Mouse (Mus musculus) kidney, embryonic 15.5 days (tissue): ENCODE data around the gene Rtp3. TPM values are rescaled to one million over a fixed set of nuclear protein-coding genes. Genes with fewer than 3 reads are reported as not detected.

Source experiments
- ATAC-seq: fragments of 200-750 bp; cut with Nextera tagmentation; replicated peaks from 2 replicates; pipeline ENCODE4 v1.8.0; 2017; ENCODE audit warnings: moderate TSS enrichment; ENCODE audit not compliant: low FRiP score
- H3K27ac ChIP-seq: fragments of 300-500 bp; sonication (generic); 2 replicates; pipeline ENCODE4 v1.5.1; 2015; ENCODE audit warnings: mild to moderate bottlenecking, inconsistent platforms
- H3K27me3 ChIP-seq: fragments of 300-500 bp; sonication (generic); 2 replicates; pipeline ENCODE4 v1.6.1; 2015; ENCODE audit warnings: inconsistent platforms
- H3K36me3 ChIP-seq: fragments of 300-500 bp; sonication (generic); 2 replicates; pipeline ENCODE4 v1.6.1; 2015; ENCODE audit warnings: inconsistent platforms
- H3K4me1 ChIP-seq: fragments of 300-500 bp; sonication (generic); 2 replicates; pipeline ENCODE4 v1.6.1; 2015; ENCODE audit warnings: inconsistent platforms
- H3K4me2 ChIP-seq: fragments of 300-500 bp; sonication (generic); 2 replicates; pipeline ENCODE4 v1.6.1; 2015; ENCODE audit warnings: moderate library complexity, mild to moderate bottlenecking, inconsistent platforms
- H3K4me3 ChIP-seq: fragments of 300-500 bp; sonication (generic); replicated peaks from 2 replicates; pipeline ENCODE4 v1.5.1; 2015; ENCODE audit warnings: mild to moderate bottlenecking, inconsistent platforms
- H3K9ac ChIP-seq: fragments of 300-500 bp; sonication (generic); 2 replicates; pipeline ENCODE4 v1.6.1; 2015; ENCODE audit warnings: mild to moderate bottlenecking, inconsistent platforms
- H3K9me3 ChIP-seq: fragments of 300-500 bp; sonication (generic); replicated peaks from 2 replicates; pipeline ENCODE4 v1.6.1; 2016; ENCODE audit warnings: inconsistent platforms
- WGBS: fragments of 180-500 bp; shearing (Covaris S2); methylation state at CpG from one replicate; pipeline ENCODE4 v1.1.7; 2015; ENCODE audit warnings: mixed read lengths; 5-methylcytosine and 5-hydroxymethylcytosine counted together
- polyA plus RNA-seq: library from polyadenylated mRNA; unstranded; fragments of >200 nt; fragmentation: Nextera tagmentation; extraction: Ambion mirVana; gene quantifications from 2 replicates; pipeline ENCODE4 v1.2.1, GENCODE M21; 2015

Rtp3 gene
- polyA plus RNA-seq, 1 experiment from 2014 or later, result 1.0 TPM

DNA sequence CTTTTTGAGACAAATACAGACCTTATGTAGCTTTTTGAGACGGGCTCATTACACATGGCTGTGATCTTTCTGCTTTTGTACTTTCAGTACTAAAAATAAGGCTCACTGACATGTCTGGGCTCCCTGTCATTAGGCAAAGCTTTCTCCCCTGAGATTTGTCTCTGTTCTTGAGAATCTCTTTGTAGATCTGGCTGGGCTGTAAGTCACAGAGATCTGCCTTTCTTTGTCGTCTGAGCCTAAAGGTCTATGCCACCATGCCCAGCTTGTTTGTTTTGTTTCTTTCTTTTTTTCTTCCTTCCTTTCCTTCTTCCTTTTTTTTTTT, 24.5 kb downstream of the Rtp3 start:
- Histone ChIP-seq H3K9me3 (no peaks in the 10 kb centered on the region), H3K27ac (no peak overlapping the region), H3K4me2 (no peak overlapping the region), H3K9ac (no peak overlapping the region), H3K27me3 (no peaks in the 10 kb centered on the region), H3K4me1 (no peaks in the 10 kb centered on the region), H3K36me3 (no peaks in the 10 kb centered on the region), H3K4me3 (no peak overlapping the region)
- WGBS, result 68% methylated on average over 2 of the region's 2 CpGs
- ATAC-seq, result no peak

DNA sequence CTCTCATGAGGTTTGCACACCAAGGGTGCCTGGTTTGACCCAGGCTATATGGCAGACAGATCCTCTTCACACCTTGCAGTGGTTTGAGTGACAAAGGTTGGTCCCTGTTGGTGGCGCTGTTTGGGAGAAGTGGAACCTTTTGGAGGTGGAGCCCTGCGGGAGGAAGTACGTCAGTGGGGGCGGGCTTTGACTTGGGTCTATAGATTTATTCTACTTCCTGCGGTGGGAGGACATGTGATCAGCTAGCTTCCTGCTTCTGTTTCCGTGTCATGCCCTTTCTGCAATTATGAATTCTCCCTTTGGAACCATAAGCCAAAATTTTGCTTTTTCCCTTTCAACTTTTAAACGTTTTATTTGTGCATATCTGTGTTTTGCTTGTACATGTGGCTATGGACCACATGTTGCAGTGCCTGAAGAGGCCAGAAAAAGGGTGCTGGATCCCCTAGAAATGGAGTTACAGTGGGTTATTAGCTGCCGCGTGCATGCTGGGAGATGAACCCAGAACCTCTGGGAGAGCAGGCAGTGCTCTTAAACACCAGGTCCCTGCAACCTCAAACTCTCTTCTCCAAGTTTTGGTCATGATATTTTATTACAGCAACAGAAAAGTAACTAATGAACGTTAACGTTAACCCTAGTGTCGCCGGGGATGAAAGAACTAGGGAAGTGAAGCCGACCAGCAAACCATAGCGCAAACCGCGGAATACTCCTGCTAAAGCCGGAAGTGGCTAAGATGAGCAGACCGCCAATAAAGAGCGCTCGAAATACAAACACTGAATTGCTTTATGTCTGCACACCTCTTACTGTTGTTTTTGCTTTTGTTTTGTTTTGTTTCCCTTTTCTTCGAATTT, 25.1 kb downstream of the Rtp3 start:
- no peak overlapping the region for H3K9ac ChIP-seq
- H3K9me3 ChIP-seq, result no peaks in the 10 kb centered on the region
- no peaks in the 10 kb centered on the region for H3K36me3 ChIP-seq
- ATAC-seq, result no peak
- H3K4me3 ChIP-seq, result no peak overlapping the region
- WGBS, result 88% methylated on average over 22 of the region's 22 CpGs
- H3K27me3 ChIP-seq, result no peaks in the 10 kb centered on the region
- H3K4me1 ChIP-seq, result no peaks in the 10 kb centered on the region
- no peak overlapping the region for H3K4me2 ChIP-seq
- no peak overlapping the region for H3K27ac ChIP-seq

DNA sequence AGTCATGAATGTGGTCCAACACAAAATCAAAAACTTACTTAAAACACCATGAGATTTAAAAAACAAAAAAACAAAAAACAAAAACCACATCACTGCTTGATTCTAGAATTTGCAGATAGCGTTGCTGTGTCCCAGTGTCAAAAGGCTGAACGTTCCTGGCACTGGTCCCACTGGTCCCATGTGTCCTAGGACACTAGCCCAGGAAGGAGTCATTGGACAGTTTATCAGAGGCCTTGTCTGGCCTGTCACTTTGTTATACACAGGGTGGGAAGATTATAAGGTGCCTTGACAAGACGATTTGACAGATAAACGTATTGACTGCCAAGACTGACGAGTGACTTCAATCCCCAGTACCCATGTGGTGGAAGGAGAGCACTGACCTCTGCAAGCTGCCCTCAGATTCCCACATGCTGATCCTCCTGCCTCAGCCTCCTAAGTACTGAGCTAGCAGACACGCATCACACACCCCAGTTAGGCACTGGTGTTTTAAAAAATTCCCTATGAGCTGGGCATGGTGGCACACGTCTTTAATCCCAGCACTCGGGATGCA, 26.7 kb downstream of the Rtp3 start:
- Histone ChIP-seq H3K27ac (no peak overlapping the region), H3K4me3 (no peak overlapping the region), H3K9ac (no peak overlapping the region), H3K4me1 (no peaks in the 10 kb centered on the region), H3K27me3 (no peaks in the 10 kb centered on the region), H3K36me3 (no peaks in the 10 kb centered on the region), H3K9me3 (no peaks in the 10 kb centered on the region), H3K4me2 (no peak overlapping the region)
- WGBS, result 90% methylated on average over 8 of the region's 8 CpGs
- no peak for ATAC-seq

DNA sequence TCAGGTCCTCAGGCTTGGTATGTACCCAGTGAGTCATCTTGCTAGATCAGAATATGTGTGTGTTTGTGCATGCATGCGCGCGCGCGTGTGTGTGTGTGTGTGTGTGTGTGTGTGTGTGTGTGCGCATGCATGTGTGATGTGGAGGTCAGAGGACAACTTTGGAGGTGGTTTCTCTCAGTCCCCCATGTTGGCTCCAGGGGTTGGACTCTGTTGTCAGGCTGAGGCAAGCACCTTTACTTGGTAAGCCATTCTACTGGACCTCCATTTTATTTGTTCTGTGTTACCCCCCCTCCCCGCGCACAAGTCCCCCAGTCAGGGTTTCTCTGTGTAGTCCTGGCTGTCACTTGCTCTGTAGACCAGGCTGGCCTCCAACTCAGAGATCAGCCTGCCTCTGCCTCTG, 29.0 kb downstream of the Rtp3 start:
- no peak overlapping the region for H3K27ac ChIP-seq
- no peak overlapping the region for H3K4me2 ChIP-seq
- 97% methylated on average over 8 of the region's 8 CpGs for WGBS
- H3K9ac ChIP-seq, result no peak overlapping the region
- peaks cover 4% of the 10 kb centered on the region; the same call in 1 of the 2 replicates for H3K27me3 ChIP-seq
- no peak overlapping the region for H3K4me3 ChIP-seq
- H3K9me3 ChIP-seq, result no peaks in the 10 kb centered on the region
- no peak for ATAC-seq
- H3K4me1 ChIP-seq, result no peaks in the 10 kb centered on the region
- no peaks in the 10 kb centered on the region for H3K36me3 ChIP-seq

DNA sequence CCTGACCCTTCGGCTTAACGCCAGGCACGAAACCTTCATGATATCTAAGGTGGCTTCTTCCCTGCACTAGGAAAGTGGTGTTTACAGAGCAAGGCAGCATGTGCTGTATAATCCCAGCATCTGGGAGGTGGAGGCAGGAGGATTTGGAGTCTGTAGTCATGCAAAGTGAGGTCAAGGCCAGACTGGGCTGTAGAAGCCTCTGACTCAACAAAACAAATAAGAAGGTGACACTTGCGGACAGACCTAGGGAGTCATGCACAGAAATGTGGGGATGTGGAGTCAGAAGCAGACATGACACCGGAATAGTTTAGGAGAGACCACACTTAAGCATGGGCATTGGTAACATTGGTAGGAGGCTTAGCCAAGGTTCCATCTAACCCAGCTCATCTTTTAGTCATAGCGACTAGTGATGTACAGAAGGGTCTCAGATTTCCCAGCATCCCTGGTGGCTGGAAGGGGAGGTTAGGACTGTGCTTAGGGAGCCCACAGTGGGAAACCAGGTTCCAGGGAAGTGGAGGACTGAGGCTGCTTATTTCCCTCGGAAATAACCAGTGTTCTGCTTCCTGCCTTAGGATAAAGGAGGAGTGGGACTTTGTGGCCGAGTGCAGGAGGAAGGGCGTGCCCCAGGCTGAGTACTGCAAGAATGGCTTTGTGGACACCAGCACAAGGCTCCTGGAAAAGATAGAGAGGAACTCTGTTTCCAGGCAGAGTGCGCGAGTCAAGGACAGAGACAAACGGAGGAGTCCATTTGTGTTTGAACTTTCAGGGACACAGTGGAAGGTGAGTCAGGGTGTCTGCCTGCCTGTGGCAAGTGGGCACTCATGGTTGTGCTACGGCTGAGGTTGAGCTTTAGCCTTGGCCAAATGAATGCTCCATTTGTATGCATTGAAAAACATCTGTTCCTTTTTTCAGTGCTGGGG, 29.9 kb downstream of the Rtp3 start:
- no peak overlapping the region for H3K4me2 ChIP-seq
- WGBS, result 83% methylated on average over 13 of the region's 13 CpGs
- H3K4me1 ChIP-seq, result no peaks in the 10 kb centered on the region
- H3K9ac ChIP-seq, result no peak overlapping the region
- H3K9me3 ChIP-seq, result no peaks in the 10 kb centered on the region
- no peaks in the 10 kb centered on the region for H3K36me3 ChIP-seq
- H3K27ac ChIP-seq, result no peak overlapping the region
- ATAC-seq, result no peak
- H3K27me3 ChIP-seq, result peaks cover 13% of the 10 kb centered on the region
- H3K4me3 ChIP-seq, result no peak overlapping the region

DNA sequence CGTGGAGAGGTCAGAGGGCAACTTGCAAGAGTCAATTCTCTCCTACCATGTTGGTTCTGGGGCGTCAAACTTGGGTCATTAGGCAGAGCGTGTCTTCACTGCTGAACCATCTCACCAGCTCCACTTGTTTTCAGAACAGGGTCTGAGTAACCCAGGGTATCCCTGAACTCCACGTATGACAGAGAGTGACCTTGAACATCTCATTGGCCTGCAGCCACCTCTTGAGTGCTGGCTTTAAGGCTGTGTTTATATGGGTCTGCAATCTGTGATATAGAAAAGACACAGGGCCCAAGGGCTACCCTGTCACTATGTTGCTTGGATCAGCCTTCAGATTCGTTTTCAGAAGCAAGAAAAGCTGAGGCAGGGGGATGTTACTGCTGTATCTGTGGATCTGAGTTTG, 30.7 kb downstream of the Rtp3 start:
- H3K4me3 ChIP-seq, result no peak overlapping the region
- ATAC-seq, result no peak
- 79% methylated on average over 5 of the region's 5 CpGs for WGBS
- peaks cover 21% of the 10 kb centered on the region for H3K27me3 ChIP-seq
- no peaks in the 10 kb centered on the region for H3K4me1 ChIP-seq
- H3K9ac ChIP-seq, result no peak overlapping the region
- no peaks in the 10 kb centered on the region for H3K36me3 ChIP-seq
- H3K9me3 ChIP-seq, result no peaks in the 10 kb centered on the region
- no peak overlapping the region for H3K27ac ChIP-seq
- no peak overlapping the region for H3K4me2 ChIP-seq

DNA sequence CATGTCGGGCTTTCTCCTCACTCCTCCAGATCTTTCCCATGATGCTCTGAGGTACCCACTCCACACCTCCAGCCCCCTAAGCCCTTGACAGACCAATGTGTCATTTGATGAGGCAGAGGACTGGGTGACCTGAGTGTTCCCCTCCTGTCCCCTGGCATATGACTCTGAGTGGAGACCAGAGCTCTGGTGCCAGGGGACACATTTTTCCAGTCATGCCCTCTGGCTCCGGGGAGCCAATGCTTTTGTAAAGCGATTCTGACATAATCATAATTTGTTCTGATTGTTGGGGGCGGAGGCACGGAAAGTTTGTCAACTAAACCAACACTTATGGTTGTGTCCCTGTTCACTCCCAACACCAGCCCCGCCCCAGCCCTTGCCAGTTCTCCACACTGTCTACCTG, 34.4 kb downstream of the Rtp3 start:
- no peak overlapping the region for H3K4me3 ChIP-seq
- no peak overlapping the region for H3K9ac ChIP-seq
- ATAC-seq, result no peak
- no peaks in the 10 kb centered on the region for H3K36me3 ChIP-seq
- H3K27ac ChIP-seq, result no peak overlapping the region
- no peaks in the 10 kb centered on the region for H3K9me3 ChIP-seq
- H3K4me2 ChIP-seq, result no peak overlapping the region
- 85% methylated on average over 6 of the region's 6 CpGs for WGBS
- H3K4me1 ChIP-seq, result peaks cover 4% of the 10 kb centered on the region; the same call in 1 of the 2 replicates
- H3K27me3 ChIP-seq, result peaks cover 53% of the 10 kb centered on the region

DNA sequence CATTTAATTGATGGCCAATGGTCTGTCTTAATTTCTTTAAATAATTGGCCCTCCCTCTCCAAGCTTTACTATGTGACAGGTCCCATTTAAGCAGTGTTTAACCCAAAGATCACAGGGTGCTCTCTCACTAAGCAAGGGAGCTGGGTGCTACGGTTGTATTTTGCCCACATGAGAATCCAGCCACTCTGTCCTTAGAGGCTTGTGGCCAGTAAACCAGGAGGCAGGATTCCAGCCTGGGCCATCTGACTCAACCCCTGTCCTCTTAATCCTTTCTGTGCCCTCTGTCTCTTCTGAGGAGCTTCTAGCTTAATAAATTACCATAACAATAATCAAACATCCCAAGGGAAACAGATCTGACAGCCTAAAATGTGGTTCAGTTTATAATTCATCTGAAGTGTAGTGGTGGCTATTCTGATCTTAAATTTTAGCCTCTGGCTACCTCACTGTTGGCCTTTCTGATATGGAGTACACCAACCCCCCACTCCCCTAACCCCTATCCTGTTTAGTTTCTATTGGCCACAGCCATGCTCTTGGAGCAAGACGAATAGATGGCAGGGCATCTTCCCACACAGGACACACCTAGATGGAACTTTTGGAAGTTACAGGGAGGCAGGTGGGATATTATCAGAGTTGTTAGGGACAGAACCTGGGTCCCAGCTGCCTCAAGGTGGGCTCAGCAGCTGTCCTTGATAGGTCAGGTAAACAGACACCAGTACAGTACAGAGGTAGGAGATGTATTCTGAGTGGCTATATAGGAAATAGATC, 35.5 kb downstream of the Rtp3 start:
- H3K4me2 ChIP-seq, result 0 out of 2 replicates have a peak overlapping the region, but pooled peaks have one; percentile 92
- no peak overlapping the region for H3K9ac ChIP-seq
- H3K4me1 ChIP-seq, result peaks cover 4% of the 10 kb centered on the region; the same call in 1 of the 2 replicates
- no peak overlapping the region for H3K27ac ChIP-seq
- peaks cover 55% of the 10 kb centered on the region for H3K27me3 ChIP-seq
- no peak for ATAC-seq
- H3K4me3 ChIP-seq, result 0 out of 2 replicates have a peak overlapping the region, but pooled peaks have one; percentile 58
- no peaks in the 10 kb centered on the region for H3K9me3 ChIP-seq
- 49% methylated on average over 2 of the region's 2 CpGs for WGBS
- no peaks in the 10 kb centered on the region for H3K36me3 ChIP-seq

DNA sequence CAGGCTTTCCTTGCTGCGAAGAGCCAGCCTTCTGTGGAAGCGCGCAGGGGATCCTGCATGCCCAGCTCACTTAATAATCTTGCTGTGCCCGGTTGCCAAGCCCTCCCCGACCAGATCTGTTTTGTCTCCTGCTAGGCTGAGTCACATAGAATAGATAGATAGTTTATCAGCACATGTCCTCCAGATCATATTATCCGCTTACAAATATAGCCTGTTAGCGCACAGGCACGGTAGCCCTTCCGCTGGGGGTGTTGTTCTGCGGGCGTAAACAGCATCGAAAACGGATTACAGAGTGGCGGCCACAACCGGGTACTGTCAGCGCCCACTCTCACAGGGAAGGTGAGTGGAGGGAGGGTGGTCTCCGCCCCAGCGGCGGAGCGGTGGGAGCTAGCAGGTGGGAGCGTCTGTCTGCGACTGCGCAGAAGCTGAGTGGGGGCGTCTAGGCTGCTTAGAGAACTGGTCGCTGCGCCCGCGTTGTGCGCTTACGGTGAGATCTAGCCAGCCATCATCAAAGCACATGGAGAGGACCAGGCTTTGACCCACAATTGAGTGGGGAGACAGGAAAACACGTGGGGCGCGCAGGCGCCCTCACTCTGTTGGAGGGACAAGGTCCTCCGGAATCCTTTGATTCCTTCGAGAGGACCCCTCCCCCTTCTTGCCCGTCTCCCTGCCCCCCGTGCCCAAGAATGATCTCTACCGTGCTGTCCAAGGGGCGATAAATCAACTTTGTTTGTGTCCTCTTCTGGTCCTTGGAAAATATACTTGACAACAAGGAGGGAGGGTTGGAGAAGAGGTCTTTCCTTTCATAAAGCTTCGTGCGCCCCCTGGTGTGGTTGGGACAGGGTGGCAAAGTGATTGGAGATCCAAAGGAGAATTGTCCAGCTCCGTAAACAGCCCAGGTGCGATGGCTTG, 36.6 kb downstream of the Rtp3 start:
- no peaks in the 10 kb centered on the region for H3K36me3 ChIP-seq
- no peaks in the 10 kb centered on the region for H3K9me3 ChIP-seq
- under 1% methylated on average over 44 of the region's 44 CpGs for WGBS

DNA sequence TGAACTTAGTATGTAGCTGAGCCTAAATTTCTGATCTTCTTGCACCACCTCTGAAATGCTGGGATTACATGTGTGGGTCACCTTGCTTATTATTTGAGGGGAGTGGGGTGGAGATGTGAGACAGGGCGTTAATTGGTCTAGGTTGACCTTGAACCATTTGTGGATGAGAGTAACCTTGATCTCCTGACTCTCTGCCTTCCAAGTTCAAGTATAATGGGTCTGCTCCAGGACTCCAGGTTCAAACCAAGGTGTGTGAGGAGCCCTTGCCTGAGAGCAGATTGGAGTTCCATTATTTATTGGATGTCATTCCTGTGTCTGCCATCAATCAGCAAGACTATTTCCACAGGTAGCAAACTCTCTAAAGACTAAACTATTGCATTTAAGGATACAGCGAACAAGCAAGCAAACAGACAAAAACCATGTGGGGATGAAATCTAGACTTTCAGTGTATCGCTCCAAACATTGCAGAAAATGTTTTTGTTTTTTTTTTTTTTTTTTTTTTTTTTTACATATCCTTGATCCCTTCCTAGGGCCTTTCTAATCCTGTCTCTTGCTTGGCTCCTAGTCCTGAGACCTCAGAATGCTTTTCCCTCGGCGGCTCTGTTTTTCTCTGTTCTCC, 37.3 kb downstream of the Rtp3 start:
- Histone ChIP-seq H3K4me2 (peak overlapping the region; percentile 92), H3K9me3 (no peaks in the 10 kb centered on the region), H3K4me1 (peaks cover 4% of the 10 kb centered on the region; the same call in 1 of the 2 replicates), H3K36me3 (no peaks in the 10 kb centered on the region), H3K9ac (no peak overlapping the region), H3K27me3 (peaks cover 59% of the 10 kb centered on the region), H3K4me3 (peak overlapping the region; percentile 58), H3K27ac (no peak overlapping the region)
- ATAC-seq, result no peak
- 45% methylated on average over 5 of the region's 5 CpGs for WGBS

More for the DNA sequence above, 36.6 kb downstream of the Rtp3 start:
- Histone ChIP-seq H3K27me3 (peaks cover 55% of the 10 kb centered on the region), H3K27ac (no peak overlapping the region), H3K9ac (peak overlapping the region; percentile 50), H3K4me2 (peak overlapping the region; percentile 92), H3K4me3 (peak overlapping the region; percentile 58), H3K4me1 (peaks cover 4% of the 10 kb centered on the region; the same call in 1 of the 2 replicates)
- peak; percentile 73 for ATAC-seq
